Mouse (Mus musculus) C3H10T1/2 (cell line): ENCODE results near the gene Gm21103. TPM values are rescaled to one million over a fixed set of nuclear protein-coding genes. Genes with fewer than 3 reads are reported as not detected.

Experiments used
- polyA plus RNA-seq, 2 experiments: library from polyadenylated mRNA; unstranded; fragments of >200 nt; fragmentation: generic; extraction: Trizol; gene quantifications; one replicate each; pipeline ENCODE4 v1.2.1; 2012; ENCODE audit warnings: missing spikeins in 2 of 2

The Gm21103 gene
- not detected for polyA plus RNA-seq

GRCm38 (mm10) chr14:6304743-6305142, at the start of gene Gm21103:
TSS of gene Gm21103 (minus strand) at chr14:6304843.

DNA sequence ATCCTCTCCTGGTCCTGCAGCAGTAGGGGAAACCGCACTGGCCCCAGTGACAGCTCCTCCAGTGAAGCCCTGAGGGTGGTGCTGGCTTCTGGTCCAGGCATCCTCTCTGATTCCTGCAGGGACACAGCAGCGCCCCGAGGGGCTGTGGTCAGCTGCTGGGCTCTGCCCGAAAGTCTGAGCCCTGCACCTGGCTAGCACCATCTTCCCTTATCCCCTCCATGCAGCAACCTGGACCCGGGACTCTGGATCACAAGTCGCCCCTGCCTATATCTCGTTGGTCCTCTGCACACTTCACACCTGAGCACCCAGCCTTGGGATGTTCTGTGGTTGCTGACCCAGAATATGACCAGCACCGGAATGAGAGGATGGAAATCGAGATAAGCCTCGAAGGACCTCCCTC, 38.9 kb upstream of the Gm21103 start, which contains the start of gene Gm3618:
Gene Gm3618 (minus strand): TSS at position 101 of the 400 bp plus-strand sequence.

GRCm38 (mm10) chr14:6286931-6287715, 17.5 kb downstream of the Gm21103 start, which contains the start of gene Gm3411:
TSS of gene Gm3411 (minus strand) at chr14:6287250.

Other genes with a start within 250 kb of the Gm21103 start
- not detected for gene Gm6337, start 246.6 kb downstream of the Gm21103 start, polyA plus RNA-seq
- not detected for gene Gm8206, start 210.9 kb downstream of the Gm21103 start, polyA plus RNA-seq
- under 1 TPM in 1 of 2 experiments, not detected in 1; 0.05 TPM for gene Gm3468, start 196.2 kb downstream of the Gm21103 start, polyA plus RNA-seq
- gene Gm3476, start 179.0 kb downstream of the Gm21103 start, polyA plus RNA-seq, result not detected
- not detected for gene Gm21560, start 85.6 kb downstream of the Gm21103 start, polyA plus RNA-seq
- not detected for gene Gm3411, start 17.6 kb downstream of the Gm21103 start, polyA plus RNA-seq
- not detected for gene Gm3618, start 38.8 kb upstream of the Gm21103 start, polyA plus RNA-seq
- gene Gm16440, start 85.5 kb upstream of the Gm21103 start, polyA plus RNA-seq, result not detected
- not detected for gene Gm3591, start 107.6 kb upstream of the Gm21103 start, polyA plus RNA-seq
- gene Gm3594, start 139.8 kb upstream of the Gm21103 start, polyA plus RNA-seq, result not detected
- not detected for gene Gm8356, start 232.4 kb upstream of the Gm21103 start, polyA plus RNA-seq